Comparison of ENCODE assay signal across 9 mouse cellular contexts in the genomic region with DNA sequence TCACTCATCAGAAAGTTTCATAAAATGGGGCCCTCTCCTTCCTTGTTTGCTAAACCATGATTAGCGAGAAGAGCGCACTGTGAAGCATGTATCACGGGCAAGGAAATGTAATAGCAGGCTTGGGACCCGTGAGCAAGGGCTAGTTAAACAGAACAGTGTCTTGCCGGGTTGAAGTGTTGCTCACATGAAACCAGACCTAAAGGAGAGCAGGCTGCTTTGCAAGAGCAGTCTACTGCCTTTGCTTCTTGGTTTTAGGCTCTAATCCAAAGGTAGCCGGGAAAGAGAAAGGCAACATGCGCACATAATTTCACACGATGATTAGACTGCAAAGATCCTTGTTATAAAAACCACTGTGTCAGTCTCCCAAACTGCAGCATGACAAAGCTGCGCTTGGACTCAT.
DNase-seq lines count a peak whose midpoint lies in the region; ATAC-seq lines count a peak whose summit lies in the region.
"Had no signal": no experiment of that assay in that cellular context is flagged by ENCODE, and none has a peak within 500 bp of the region (broad histone marks: within the 10 kb centered on the region; RNA-seq: fewer than 3 reads in every experiment).

No protein-coding gene starts in this region.

- ATAC-seq in embryonic facial prominence, embryonic 12.5 days (ENCODE audit: insufficient number of reproducible peaks, insufficient read depth, low FRiP score, low TSS enrichment): no peak
- no peak for ATAC-seq in hindbrain, embryonic 11.5 days (ENCODE audit: low FRiP score)
- ATAC-seq in midbrain, embryonic 15.5 days (replicated peaks): peak; percentile 43; the same call in 1 of the 2 replicates
- no peak for ATAC-seq in megakaryocyte, adult 5-6 weeks (ENCODE audit: poor library complexity, severe bottlenecking)

- 53% methylated on average over 9 of the region's 9 CpGs for WGBS in embryonic facial prominence, embryonic 12.5 days
- WGBS in embryonic facial prominence, embryonic 10.5 days: 64% methylated on average over 9 of the region's 9 CpGs
- WGBS in hindbrain, embryonic 11.5 days: 61% methylated on average over 9 of the region's 9 CpGs
- WGBS in midbrain, embryonic 15.5 days: 23% methylated on average over 9 of the region's 9 CpGs

- H3K4me3 ChIP-seq in embryonic facial prominence, embryonic 12.5 days: no peak overlapping the region
- H3K4me3 ChIP-seq in embryonic facial prominence, embryonic 10.5 days: no peak overlapping the region
- H3K4me3 ChIP-seq in hindbrain, embryonic 11.5 days (ENCODE audit: low read depth, low read length): no peak overlapping the region
- H3K4me3 ChIP-seq in midbrain, embryonic 15.5 days: no peak overlapping the region

- H3K9ac ChIP-seq in embryonic facial prominence, embryonic 12.5 days: no peak overlapping the region
- H3K9ac ChIP-seq in hindbrain, embryonic 11.5 days (ENCODE audit: low read depth, low read length): no peak overlapping the region
- peak overlapping the region; percentile 30 for H3K9ac ChIP-seq in midbrain, embryonic 15.5 days

- H3K36me3 ChIP-seq in embryonic facial prominence, embryonic 12.5 days: no peaks in the 10 kb centered on the region
- no peaks in the 10 kb centered on the region for H3K36me3 ChIP-seq in embryonic facial prominence, embryonic 10.5 days (replicated peaks)
- no peaks in the 10 kb centered on the region for H3K36me3 ChIP-seq in hindbrain, embryonic 11.5 days (ENCODE audit: control insufficient read depth, insufficient read depth, low read length)
- H3K36me3 ChIP-seq in midbrain, embryonic 15.5 days (replicated peaks): no peaks in the 10 kb centered on the region

- no peak for DNase-seq in embryonic facial prominence, embryonic 10.5 days (ENCODE audit: low spot score)
- peak; percentile 67 for DNase-seq in brain, adult 2 months (ENCODE audit: low read depth, low spot score)
- no peak for DNase-seq in hindbrain, embryonic 11.5 days (ENCODE audit: low spot score)
- no peak for DNase-seq in urinary bladder, postnatal 14 days (ENCODE audit: low spot score)
- DNase-seq in urinary bladder, postnatal 36 days (ENCODE audit: low spot score in 2 of 2): no peak
- DNase-seq: kidney, adult 11 months had no signal

- peaks cover 12% of the 10 kb centered on the region for H3K4me1 ChIP-seq in embryonic facial prominence, embryonic 12.5 days
- peaks cover 23% of the 10 kb centered on the region for H3K4me1 ChIP-seq in embryonic facial prominence, embryonic 10.5 days
- peaks cover 9% of the 10 kb centered on the region for H3K4me1 ChIP-seq in hindbrain, embryonic 11.5 days (replicated peaks; ENCODE audit: control insufficient read depth, insufficient read depth, low read length)
- H3K4me1 ChIP-seq in midbrain, embryonic 15.5 days: peaks cover 38% of the 10 kb centered on the region

- H3K4me2 ChIP-seq in embryonic facial prominence, embryonic 12.5 days (replicated peaks): peak overlapping the region; percentile 22
- H3K4me2 ChIP-seq in hindbrain, embryonic 11.5 days (replicated peaks; ENCODE audit: low read depth, low read length): no peak overlapping the region
- peak overlapping the region; percentile 40 for H3K4me2 ChIP-seq in midbrain, embryonic 15.5 days

- no peaks in the 10 kb centered on the region for H3K9me3 ChIP-seq in embryonic facial prominence, embryonic 12.5 days
- H3K9me3 ChIP-seq in embryonic facial prominence, embryonic 10.5 days: no peaks in the 10 kb centered on the region
- H3K9me3 ChIP-seq in hindbrain, embryonic 11.5 days (ENCODE audit: control insufficient read depth, low read length): no peaks in the 10 kb centered on the region
- H3K9me3 ChIP-seq in midbrain, embryonic 15.5 days: no peaks in the 10 kb centered on the region

- no peak overlapping the region; the same call in 1 of the 2 replicates for H3K27ac ChIP-seq in embryonic facial prominence, embryonic 12.5 days
- H3K27ac ChIP-seq in embryonic facial prominence, embryonic 10.5 days (replicated peaks): no peak overlapping the region
- peak overlapping the region; percentile 32; the same call in 1 of the 2 replicates for H3K27ac ChIP-seq in hindbrain, embryonic 11.5 days (ENCODE audit: low read depth, low read length)
- peak overlapping the region; percentile 78 for H3K27ac ChIP-seq in midbrain, embryonic 15.5 days

- no peaks in the 10 kb centered on the region for H3K27me3 ChIP-seq in embryonic facial prominence, embryonic 12.5 days
- H3K27me3 ChIP-seq in embryonic facial prominence, embryonic 10.5 days (replicated peaks; ENCODE audit: low read depth, poor library complexity, severe bottlenecking): no peaks in the 10 kb centered on the region
- H3K27me3 ChIP-seq in hindbrain, embryonic 11.5 days (ENCODE audit: control insufficient read depth, insufficient read depth, low read length): no peaks in the 10 kb centered on the region
- no peaks in the 10 kb centered on the region for H3K27me3 ChIP-seq in midbrain, embryonic 15.5 days (replicated peaks)

Comparison
In these comparisons a context has a peak if more than half of its experiments do, and no peak if none do; other contexts are left out.
1. H3K27ac ChIP-seq: peak in hindbrain, embryonic 11.5 days (single experiment) and midbrain, embryonic 15.5 days (single experiment); none in embryonic facial prominence, embryonic 12.5 days (single experiment) and embryonic facial prominence, embryonic 10.5 days (single experiment).